Mouse (Mus musculus): Measurements from ENCODE around the gene Sntg2. TPM values are rescaled to one million over a fixed set of nuclear protein-coding genes. Genes with fewer than 3 reads are reported as not detected.

The Sntg2 gene
- under 1 TPM; 0.38 to 0.64 TPM for total RNA-seq (2021)
- long read RNA-seq, experiment 1: 0 reads
- long read RNA-seq, experiment 2: 0 reads

DNA sequence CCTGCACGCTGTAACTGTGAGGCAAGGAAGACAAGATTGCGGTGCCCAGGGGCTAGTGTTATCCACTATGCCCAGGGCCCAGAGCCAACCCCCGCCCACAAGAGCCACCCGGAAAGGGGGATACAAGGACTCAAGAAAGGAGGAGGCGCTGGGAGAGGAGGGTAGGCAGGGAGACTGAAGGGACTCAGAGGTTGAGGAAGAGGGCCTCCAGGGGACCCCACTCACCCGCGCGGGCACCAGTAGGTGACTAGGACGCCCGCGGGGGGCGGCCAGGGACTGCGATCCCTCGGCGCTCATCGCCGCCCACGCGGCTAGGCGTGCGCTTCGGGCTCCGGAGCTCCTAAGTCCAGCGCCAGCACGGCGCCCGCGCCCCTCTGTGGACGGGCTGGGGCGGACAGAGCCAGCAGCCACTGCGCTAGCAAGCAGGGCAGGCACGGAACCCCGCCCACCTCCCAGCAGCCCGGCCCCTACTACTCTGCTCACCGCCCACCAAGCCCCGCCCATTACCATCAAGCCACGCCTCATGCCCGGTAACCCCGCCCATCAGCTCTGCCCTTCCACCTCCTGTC lies at the start of gene Sntg2:
Sntg2 (minus strand) TSS at position 443 of the 569 bp plus-strand sequence.
- DNase-seq: peak; percentile 78

- DNase-seq: no peak
Measured at GRCm38 (mm10) chr12:30416547-30416946, 43.4 kb upstream of the Sntg2 start.

GRCm38 (mm10) chr12:30415981-30416380 lies 42.8 kb upstream of the Sntg2 start:
- no peak for DNase-seq

- no peak for DNase-seq
Measured at GRCm38 (mm10) chr12:30402651-30403050, 29.5 kb upstream of the Sntg2 start.

- DNase-seq: no peak
Measured at GRCm38 (mm10) chr12:30400531-30400930, 27.4 kb upstream of the Sntg2 start.

DNA sequence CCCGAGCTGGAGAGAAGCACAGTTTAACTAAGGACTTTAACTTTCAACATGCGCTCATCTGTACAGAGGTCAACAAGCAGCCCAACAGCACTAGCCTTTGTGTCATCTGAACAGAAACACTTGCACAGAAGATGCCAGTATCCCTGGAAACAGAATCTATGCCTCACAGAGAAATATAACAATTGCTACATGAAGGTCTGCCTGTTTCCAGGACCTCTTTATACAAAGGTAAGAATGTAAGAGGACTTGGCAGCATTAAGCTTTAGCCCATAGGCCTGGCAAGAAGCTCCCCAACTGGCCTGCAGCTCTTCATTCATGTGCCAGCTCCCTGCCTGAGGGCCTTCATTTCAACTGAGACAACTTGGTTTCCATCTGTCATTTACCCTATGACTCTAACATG lies 26.9 kb upstream of the Sntg2 start:
- DNase-seq: no peak

- DNase-seq: no peak
Measured at GRCm38 (mm10) chr12:30372293-30372692, 882 bp downstream of the Sntg2 start.

GRCm38 (mm10) chr12:30369786-30370185 lies 3.4 kb downstream of the Sntg2 start:
- DNase-seq: peak; percentile 47

DNA sequence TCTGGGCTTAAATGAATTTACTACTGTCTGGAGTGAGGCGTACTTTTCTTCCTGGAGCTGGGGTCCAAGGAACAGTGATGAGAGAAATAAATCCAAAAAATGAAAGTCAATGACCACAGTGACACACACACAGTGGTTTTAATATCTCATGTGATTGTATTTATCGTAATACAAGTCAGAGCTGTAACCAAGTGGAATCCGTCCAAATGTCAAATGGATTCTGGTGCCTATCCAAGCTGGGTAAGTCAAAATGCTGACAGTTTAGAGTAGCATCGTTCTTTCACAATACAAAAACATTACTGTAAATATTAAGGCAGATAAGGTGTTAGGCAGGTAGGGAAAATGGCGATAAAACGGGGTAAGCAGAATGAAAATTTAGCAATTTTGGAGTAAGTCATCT lies 4.0 kb downstream of the Sntg2 start:
- no peak for DNase-seq

- DNase-seq: no peak
Measured at GRCm38 (mm10) chr12:30362306-30362705, 10.9 kb downstream of the Sntg2 start.

DNA sequence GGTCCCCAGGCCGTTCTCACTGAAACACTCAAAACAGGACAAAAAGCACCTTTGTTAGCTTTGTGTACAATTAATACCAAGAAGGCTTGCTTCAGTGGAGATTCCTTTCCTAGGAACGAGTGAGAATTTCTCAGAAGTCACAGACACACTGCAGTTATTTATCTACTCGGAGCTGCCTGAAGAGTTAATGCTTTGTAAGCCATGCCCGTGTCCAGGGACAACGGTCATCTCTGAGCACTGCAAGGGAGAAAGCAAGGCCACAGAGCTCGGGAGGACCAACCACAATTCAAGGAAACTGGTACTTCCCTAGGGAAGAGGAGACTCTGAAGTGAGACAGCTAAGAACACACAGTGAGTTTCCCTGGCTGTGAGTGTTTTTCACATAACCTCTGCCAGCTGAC lies 15.5 kb downstream of the Sntg2 start:
- no peak for DNase-seq

- no peak for DNase-seq
Measured at GRCm38 (mm10) chr12:30352393-30352792, 20.8 kb downstream of the Sntg2 start.

DNA sequence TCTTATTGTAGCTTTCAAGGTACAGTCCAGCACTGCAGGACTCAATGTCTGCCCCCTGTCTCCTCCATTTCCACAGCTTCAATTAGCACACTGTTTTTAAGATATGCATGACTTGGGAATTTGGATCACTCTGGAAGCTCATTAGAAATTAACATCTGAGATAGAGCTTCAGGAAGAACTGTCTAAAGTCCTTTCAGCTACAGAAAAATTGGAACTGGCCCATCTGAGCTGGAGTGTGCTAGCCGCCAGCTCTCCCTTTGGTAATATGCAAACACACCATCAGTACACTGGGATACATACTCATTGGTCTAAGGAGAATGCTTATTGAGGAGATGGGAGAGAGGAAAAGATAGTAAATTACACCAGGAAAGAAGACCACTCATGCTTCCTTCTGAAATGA lies 25.1 kb downstream of the Sntg2 start:
- DNase-seq: no peak

DNA sequence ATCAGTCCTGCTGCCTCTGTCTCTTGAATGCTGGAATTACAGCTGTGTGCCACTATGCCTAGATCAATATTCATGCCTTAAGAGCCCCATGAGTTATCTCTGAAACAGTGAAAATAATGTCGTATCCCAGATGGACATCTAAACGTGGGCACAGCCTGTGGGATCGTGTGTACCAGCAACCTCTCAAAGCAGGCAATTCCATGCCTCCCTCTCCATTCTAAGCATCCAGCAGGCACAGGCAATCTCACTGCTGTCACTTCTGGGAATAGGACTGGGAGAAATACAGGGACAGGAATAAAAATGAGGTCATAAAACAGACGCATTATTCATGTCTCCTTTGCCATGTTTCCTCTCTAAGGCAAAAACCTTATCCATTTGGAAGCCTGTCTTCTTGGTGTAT lies 25.9 kb downstream of the Sntg2 start:
- DNase-seq: no peak

DNA sequence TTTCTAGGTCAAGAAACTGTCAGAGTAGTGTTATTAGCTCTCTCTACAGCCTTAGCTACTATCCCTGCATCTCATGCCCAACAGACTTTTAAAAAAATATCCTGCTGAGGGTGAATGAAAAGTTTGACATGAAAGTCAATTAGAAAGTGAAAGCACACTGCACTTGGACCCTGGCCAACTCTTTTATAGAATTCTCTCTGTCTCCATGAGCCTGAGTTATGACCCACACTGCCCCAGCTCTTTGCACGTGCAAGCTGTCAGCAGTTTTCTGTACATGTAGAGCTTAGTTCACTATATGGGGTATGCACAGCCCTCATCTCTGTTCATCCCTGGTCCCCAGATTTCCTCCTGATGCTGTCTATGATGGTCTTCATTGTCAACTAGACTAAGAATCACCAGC lies 28.4 kb downstream of the Sntg2 start:
- DNase-seq: no peak

DNA sequence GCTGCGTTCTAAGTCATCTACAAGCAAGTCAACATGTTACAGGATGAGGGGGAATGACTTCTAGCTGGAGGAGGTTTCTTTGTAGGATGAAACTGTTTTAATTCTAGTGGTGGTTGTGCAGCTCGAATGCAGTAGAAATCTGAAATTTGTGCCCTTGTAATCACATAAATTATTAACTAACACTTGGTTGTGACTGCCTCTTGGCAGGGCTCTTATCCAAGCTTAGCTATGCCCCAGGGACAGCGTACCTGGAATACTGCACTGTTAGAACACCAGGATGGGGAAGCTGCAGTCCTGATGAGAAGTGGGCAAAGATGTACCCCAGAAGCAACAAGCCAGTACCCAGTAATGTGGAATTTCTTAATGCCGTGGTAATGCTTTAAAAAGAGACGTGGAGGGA lies 36.9 kb downstream of the Sntg2 start:
- DNase-seq: no peak

DNA sequence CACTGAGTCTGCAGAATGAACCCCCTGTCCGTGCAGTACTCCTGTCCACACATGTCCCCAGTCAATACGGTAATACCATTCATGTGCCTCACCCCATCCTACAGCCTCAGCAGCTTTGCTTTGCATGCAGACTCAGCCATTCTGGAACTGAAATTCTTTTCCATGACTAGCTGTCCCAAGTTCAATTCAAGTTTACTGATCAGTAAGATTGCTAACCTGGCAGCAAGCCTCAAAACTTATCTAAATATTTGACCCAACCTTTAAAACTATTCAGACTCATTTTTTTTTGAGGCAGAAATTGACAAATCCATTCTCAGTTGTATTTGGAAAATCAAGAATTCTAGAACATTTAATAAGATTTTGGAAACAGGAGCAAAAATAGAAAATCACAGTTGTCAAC lies 38.7 kb downstream of the Sntg2 start:
- no peak for DNase-seq

- DNase-seq: no peak
Measured at GRCm38 (mm10) chr12:30317971-30318370, 55.2 kb downstream of the Sntg2 start.

DNA sequence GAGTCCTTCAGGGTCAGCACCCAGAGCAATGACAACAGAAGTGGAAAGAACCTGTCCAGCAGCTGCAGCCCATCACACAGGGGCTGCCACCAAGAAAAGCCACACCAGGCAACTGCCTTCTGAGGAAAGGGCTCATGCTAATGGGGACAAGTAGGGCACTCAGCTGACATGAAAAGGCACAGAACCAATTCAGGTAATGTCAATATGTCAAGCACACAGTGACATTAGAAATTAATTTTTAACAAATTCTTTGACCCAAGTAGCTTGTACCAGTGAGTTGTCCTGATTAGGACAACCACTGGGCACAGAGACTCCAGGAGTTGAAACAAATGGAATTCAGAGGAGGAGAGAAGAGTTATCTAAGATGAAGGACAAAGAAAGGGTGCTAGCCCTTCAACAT lies 60.2 kb downstream of the Sntg2 start:
- DNase-seq: no peak

DNA sequence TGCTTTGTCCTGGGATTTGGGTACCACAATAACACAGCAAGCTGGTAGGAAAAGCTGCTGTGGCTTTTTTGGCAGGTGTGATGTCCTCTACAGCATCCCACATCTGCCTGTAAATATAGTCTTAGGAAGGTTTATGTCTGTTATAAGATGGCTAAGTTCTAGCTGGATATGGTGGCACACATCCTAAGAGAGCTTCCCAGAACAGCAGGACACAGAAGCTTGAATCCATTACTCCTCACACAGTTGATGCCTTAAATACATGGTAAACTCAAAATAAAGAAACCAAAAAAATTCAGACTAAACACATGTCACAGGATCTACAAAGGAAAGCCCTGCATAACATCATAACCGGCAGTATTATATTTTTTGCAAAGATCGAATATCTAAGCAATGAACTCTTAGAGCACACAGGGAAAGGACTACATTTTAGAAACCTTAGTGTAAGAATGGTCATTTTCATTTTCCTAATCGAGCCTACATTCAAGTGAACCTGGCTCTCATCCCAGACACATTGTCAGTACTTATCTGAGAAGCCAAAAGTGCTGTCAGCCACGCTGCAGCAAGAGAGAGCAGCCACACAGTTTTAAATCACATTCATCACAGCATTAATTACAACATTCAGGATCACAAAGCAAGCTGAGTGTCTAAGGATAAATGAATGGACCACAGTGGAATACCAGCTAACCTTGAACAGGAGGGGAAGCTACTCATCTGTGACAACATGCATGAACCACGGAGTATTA lies 64.8 kb downstream of the Sntg2 start:
- no peak for DNase-seq

- no peak for DNase-seq
Measured at GRCm38 (mm10) chr12:30292724-30293560, 80.2 kb downstream of the Sntg2 start.

DNA sequence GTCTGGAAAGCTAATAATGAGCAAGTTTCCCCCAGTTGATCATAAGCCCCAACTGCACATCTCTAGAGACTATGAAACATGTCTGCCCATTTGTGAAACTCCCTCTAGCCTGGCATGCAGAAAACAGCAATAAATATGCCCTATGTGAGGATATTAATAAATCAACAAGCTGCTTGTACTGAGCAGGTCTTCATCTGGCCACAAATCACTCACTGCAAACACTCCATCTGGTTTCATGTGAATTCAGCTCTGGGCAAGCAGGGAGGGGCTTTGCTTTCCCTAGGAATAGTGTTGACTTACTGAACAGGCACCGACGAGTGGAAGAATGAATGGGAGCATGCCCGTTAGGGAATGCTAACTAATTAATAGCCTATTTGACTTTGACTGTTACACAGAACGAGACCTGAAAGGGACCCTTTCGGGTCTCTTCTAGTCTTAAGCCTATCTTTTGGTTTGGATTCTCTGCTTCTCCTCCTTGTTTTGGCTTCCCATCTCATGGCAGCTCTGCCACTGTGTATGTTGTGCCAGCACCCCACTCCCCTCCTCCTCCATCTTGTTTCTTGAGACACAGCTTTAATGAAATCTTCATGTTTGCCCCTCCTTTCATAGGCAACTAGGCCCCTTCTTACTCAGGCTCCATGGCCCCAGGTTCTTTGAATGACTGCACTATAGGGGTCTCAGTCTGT lies 86.1 kb downstream of the Sntg2 start:
- no peak for DNase-seq

GRCm38 (mm10) chr12:30283741-30284140 lies 89.4 kb downstream of the Sntg2 start:
- DNase-seq: no peak

All from gastrocnemius, postnatal 25 days (tissue).